Mouse (Mus musculus) brain, embryonic 18.5 days (tissue): ENCODE data around the gene Nr2c1.
A peak's percentile ranks its signal among the peaks of the same experiment; 100 is the strongest.

Experiments
- DNase-seq: peaks from one replicate; pipeline ENCODE4 v3.0.0-alpha.2; 2012; ENCODE audit warnings: low read depth, low spot score

The Nr2c1 gene

DNA sequence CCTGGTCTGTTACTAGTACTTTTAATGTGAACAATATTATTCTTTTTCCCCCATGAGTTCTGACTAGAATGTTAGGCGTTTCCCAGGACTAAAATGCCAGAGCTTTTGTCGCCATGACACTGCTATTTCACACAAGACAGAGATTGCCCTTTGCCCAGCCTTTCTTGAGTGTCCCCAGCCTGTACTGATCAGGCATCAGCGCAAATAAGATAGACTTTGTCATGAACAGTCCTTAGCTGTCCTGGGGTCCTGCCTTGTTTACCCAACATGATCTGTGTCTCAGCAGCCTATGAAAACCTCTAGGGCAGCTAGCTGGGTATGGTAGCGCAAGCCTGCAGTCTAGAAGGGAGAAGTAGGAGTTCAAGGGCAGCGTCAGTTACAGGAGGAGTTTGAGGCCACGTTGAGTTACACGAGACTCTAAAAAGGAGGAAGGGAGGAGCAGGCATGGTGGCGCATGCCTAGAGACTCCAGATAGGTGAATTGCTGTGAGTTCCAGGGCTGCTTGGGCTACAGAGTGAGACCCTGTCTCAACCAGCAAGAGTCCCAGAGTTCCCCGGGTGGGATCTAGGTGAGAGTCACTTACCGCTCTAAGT is 8.8 kb upstream of the Nr2c1 start:
- DNase-seq: no peak

DNA sequence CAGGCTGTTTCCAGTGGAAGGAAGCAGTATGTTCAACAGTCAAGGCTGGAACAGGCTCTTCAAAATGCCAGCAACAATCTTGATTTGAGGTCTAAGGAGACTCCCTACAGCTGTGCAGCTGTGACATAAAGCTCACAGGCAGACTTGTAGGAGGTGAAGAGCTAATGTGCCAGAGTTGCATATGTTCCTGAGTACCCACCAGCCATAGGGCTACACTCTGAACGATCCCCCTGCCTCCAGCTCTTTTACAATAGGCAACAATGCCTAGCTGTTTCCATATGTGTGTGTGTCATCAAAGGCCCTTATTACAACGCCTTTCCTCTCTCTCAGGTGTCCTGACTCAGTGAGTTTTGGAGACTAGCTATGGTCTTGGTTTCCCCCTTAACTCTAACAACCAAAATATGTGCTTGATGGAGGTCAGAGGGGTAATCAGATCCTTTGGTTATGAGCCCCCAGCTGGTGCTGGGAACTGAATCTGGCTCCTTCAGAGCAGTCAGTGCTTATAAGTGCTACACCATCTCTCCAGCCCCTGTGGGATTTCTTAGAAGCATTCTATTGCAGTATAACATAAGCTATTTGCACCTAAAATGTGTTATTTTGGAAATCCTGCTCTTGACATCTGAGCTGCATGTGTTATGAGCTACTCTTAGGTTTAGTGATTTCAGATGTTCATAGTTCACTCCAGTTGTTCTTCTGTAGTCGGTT is 7.4 kb upstream of the Nr2c1 start:
- DNase-seq: no peak

DNA sequence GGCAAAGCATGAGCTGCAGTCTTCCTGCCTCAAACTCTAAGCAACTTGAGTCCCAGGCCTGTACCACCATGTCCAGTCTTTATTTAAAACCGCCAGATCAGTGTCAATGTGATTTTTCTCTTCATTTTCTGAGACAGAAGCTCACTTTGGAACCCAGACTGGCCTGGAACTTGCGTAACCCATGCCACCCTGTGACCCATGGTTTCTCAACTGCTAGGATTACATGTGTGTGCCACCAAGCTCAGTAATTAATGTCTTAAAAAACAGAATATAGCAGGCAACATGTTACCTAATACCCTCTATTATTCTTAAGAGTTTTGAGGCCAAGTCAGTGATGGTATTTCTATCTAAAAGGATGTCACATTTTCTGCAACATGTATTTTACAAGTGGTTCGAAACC is 5.4 kb upstream of the Nr2c1 start:
- DNase-seq: no peak

DNA sequence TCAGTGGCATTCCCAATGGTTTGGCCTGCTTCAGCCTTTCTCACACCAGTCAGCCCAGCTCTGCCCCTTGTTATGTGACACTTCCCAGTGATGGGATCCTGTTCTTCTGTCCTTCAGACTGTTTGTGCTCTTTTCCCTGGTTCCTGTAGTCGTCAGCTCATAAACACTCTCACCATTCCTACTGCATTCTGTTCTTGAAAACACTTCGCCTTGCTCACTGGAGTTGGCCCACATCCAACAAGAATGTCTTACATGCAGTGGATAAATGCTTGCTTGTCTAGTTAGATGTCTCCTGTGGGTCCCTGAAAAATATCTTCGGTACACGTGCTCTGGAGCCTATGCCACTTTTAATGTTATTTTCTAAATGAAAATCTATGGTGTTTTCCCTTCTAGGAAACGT is 3.2 kb upstream of the Nr2c1 start:
- DNase-seq: no peak

DNA sequence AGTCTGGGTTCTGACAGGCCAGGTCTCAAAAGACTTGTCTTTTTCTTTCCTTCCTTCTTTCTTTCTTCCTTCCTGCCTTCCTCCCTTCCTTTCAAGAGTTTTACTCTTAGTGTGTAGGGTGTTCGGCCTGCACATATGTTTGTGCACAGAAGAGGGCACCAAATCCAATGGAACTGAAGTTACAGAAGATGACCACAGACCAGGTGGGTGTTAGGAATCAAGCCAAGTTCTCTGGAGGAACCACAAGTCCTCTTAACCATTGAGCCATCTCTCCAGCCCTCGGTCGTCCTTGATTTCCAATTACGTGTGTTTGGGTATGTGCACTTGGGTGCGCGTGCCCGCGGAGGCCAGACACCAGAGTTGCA is 450 bp upstream of the Nr2c1 start:
- DNase-seq: no peak

DNA sequence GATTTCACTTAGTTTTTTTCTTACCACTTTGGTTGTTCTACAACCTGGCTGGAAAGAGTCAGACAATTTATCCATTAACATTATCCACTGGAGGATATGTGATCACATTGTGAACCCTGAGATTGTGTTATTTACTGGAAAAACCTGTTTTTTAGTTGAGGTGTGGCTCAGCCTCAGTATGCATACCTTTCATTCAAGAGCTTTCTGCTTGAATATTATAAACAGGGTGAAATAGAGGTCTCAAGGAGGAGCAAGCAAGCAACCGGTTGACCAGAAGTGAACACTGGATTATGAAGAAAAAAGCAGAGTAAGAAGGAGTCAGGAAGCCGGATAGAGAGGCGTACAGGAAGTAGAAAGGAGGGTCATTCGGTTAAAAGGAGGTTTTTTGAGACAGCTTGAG is 3.7 kb downstream of the Nr2c1 start:
- no peak for DNase-seq

DNA sequence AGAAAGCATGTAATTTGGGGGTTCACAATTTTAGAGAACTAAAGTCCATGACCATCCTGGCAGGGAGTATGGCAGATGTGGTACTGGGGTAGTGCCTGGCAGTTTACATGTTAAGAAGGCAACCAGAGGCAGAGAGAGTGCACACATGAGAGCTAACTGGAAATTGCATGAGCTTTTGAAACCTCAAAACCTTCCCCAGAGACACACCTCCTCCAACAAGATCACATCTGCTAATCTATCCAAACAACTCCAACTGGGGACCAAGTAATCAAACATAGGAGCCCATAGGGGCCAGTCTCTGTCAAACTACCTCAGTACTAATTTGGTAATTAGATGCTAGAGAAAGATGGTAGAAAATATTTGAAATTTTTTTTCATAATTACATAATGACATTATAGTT is 6.0 kb downstream of the Nr2c1 start:
- no peak for DNase-seq

DNA sequence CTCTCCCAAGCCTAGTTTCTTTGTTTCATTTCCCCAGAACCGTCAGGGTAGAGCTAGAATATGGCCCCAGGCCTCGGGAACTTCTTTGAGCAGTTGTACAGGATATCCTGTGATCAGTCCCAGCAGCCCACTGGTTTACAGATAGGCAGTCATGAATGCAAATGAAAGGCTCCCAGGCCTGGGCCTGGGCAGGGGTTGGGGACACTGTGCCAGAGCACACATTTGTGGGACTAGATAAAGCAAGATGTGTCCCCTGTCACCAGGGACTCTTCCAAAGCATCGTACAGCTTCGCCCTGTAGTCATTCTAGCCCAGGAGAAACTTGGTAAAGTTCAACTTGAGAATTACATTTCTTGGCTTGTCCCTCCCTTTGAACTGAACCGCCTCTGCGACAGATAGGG is 11.1 kb downstream of the Nr2c1 start:
- DNase-seq: no peak

DNA sequence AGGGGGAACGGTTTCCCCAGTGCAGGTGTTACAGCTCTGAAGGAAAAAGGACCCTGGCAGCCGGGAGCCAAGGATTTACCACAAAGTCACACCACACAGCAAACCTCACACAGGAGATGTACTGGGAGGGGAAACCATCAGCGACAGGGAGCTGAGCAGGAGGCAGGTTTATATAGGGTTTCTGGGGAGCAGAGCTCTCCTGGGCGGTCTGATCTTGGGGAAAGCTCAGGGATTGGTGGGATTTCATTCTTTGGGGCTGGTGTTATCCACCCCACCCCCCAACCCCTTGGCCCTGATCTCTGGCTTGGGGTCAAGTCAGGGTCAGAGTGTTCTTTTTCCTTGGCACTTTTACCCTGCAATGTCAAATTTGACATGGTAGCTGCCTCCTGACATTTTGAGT is 11.6 kb downstream of the Nr2c1 start:
- no peak for DNase-seq

DNA sequence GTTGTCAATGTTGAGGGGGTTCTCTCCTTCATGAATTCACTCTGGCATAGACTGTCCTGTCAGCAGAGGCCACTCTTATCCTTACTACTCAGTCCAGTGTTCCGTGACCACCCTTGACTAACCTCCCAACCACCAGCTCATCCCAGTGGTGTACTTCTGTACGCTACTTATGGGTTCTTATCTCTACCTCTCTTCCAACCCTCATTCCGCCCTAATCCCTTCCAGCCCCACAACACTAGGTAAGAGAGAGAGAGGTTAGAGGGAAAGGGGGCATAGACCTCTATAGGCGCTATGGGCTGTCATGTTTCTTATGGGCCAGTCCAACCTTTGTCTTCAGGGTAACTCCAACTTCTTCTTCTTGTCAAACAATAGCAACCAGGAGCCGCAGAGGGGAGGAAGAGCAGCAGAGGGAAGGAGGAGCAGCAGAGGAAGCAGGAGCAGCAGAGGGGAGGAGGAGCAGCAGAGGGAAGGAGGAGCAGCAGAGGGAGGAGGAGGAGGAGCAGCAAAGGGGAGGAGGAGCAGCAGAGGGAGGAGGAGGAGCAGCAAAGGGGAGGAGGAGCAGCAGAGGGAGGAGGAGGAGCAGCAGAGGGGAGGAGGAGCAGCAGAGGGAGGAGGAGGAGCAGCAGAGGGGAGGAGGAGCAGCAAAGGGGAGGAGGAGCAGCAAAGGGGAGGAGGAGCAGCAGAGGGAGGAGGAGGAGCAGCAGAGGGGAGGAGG is 13.4 kb downstream of the Nr2c1 start:
- no peak for DNase-seq

DNA sequence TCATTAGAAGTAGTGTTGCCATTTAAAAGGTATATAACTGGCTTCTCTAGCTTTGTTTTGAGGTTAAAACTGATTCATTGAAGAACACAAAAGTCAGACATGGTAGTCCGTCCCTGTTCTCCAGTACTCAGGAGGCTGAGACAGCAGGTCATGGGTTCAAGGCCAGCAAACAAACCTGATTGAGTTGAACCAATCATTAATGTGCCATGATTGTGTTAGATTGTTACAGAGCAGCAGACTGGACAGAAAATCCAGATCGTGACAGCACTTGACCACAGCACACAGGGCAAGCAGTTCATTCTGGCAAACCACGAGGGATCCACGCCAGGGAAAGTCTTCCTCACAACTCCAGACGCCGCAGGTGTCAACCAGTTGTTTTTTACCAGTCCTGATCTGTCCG is 14.2 kb downstream of the Nr2c1 start:
- DNase-seq: no peak

DNA sequence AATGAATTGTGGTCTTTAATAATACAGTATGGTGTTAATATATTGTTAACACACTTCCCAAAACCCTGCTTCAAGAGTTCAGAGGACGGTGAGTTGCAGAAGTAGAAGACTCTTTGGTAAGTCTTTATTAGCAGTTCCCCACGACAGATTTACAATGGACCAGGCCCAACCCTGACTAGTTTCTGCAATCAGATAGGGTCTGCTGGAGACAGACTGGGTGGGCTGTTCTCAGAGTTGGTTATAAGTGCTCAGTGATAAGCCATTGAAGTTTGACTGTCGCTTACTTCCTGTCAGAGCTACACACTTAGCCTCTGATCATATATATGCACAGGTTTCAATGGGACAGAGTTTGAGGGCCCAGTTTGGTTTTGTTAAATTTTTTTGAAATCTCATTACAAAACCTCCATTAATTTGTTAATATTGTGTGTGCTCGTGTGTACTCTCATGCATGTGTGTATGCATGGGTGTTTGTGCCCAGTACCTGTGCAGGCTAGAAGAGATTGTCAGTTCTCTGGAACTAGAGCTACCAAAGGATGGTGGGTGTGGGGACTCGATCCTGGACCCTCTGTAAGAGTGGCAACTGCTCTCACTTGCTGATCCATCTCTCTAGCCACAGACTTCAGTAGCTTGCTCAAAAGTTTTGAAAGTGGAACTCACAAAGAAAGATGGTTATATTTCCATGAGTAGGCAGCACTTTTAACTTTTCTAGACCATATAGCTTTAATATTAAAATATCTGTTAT is 16.5 kb downstream of the Nr2c1 start:
- DNase-seq: no peak

DNA sequence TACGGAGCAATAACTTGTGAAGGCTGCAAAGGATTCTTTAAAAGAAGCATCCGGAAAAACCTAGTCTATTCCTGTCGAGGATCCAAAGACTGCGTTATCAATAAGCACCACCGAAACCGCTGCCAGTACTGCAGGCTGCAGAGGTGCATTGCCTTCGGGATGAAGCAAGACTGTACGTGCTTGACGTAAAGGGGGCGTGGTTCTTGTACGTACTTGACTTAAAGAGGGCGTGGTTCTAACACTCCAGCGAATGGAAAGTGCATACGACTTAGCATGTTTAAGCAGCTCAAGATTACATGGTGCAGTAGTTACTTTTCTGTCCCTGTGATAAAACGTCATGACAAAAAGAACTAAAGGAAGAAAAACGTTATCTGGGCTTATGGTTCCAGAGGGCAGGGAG is 17.6 kb downstream of the Nr2c1 start:
- DNase-seq: no peak

DNA sequence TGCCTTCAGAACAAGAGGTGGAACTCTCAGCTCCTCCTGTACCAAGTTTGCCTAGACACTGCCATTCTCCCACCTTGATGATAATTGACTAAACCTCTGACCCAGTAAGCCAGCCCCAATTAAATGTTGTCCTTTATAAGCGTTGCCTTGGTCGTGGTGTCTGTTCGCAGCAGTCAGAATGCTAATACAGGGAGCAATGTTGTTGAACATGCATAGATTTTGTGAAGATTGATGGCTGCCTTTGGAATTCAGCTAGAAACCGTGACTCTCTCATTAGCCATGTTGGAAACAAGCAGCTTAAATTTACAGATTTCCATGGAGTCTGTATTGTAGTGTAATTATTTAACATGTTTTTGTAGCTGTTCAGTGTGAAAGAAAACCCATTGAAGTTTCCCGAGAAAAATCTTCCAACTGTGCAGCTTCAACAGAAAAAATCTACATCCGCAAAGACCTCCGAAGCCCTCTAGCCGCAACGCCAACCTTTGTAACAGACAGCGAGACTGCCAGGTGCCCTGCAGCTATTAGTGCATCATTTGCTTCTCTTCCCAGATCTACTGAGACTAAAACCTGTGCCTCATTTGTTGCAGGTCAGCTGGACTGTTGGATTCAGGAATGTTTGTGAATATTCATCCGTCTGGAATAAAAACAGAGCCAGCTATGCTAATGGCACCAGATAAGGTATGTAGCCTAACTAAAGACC is 19.4 kb downstream of the Nr2c1 start:
- no peak for DNase-seq

DNA sequence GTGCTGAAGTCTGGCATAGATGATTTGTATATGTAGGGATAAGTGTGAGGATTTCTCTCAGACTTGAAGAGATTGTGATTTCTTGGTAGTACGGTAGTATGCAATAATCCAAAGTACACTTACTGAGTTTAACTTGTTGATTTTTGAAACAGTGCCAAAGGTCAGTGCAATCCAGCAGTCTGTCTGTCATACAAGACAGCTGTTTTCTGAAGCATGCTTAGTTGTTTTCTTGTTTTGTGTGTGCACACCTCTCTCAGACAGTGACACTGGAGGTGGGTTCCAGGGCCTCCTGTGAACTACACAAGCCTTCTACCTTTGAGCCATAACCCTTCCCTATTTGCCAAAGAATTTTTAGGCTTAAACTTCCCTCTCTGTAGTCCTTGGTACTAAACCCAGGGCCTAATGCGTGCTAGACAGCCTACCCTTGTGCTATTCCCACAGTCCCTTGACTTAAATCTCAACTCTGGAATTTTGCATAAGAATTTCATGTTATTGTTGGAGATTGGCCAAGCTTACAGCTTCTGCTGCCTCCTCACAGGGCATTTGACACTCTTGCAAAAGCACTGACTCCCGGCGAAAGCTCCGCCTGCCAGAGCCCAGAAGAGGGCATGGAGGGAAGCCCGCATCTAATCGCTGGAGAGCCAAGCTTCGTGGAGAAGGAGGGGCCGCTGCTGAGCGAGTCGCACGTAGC is 23.8 kb downstream of the Nr2c1 start:
- no peak for DNase-seq

DNA sequence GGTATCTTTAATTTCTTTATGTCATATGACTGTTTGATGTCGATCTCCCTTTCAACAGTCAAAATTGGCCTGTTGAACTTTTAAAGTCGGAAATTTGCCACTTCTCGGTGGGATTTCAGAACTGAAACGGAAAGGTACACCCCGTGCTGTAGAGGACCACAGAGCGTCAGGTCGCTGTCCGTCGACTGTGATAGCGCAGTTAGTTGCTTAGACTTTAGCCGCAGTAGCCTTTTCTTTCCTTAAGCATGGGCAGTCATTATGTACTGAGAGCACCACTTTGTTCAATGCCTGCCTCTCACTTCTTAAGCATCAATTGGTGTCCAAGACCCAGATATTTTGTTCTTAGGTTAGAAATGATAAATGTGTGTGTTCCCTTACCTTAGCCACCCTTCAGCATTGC is 24.3 kb downstream of the Nr2c1 start:
- no peak for DNase-seq

DNA sequence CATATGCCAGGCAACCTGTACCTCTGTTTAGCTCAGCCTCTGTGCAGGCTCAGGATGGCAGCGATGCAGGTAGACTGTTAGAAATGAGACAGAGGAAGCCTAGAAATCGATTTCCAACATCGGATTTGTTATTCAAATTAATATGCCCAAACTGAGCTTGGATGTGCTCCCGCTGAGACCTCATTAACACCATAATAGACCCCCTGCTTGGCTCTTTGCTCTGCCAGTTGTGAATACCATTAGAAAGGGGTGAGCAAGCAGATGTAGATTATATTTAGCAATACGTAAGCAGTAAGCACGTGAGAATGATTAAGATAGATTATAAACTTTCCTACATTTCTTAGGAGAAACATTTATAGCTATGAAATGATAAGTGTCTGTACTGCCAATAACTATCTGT is 24.9 kb downstream of the Nr2c1 start:
- no peak for DNase-seq

DNA sequence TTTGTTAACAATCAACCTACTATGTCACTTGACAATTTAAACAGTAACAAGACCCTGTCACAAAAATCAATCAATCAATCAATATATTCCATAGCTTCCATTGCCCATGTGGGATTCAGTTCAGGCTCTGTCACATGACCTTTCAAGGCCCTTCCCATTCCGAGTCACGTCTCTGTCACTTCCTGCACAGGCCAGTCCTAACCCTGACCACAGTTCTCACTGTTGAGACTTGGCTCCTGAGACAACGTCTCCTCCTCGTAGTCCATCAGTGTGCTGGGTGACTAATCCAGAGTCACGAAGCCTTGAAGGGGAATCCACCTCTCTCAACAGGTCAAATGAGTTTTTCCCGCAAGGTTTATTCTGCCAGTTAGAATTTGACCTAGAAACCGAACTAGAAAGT is 26.8 kb downstream of the Nr2c1 start:
- DNase-seq: no peak

DNA sequence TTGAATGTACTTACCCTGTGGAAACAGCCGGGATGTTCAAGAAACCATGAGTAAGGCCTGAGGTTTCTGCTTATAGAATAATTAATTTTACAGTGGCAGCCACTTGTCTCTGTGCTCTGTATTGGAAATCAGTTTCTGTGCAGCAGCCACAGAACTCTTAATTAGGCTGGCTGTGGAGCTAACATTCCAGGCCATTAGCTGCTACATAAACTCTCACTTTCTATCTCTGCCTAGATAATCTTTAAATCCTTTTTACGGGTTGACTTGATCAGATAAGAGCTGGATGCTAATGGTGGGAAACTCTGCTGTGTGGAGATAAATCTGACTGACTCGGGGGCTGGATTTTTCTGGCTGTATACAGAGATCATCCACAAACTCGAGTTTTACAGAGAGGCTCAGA is 35.4 kb downstream of the Nr2c1 start:
- no peak for DNase-seq

DNA sequence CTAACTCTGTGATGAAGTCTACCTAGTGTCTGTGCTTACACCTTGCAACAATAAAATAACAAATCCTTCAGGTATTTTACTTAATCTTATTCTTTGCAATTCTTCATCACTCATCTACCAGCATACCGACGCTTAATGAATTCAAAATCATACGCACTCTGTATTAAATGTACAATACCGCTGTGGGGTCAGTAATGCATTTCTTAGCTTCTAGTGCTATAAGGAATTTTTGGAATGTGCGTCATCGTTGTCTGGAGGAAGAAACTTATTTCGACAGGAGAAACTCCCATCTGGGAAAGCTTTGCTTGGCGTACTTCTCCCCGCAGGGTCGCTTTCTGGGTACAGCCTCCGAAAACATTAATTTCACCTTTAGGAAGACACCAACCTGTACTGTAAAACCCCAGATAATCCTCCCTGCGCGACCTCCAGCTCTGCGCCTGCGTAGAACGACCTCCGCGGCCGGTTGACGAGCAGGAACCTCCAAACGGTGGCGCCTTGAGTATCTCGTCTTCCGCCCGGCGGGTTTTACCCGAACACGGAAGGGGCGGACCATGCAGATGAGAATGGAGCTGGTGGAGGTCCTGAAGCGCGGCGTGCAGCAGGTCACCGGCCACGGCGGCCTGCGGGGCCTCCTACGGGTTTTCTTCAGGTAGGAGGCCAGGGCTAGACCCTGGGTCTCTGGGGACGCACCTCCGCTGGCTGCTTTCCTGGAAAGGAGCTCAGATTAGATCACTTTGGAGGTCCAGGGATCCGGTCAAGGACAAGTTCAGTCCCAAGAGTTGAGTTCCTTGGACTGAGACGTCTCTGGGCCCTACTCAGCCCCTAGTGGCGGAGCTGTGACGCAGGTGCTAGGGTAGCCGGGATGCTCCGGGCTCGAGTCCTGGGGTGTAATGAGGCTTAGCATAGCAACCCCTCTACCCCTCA is 50.9 kb downstream of the Nr2c1 start, which contains the start of gene Ndufa12:
TSS of gene Ndufa12 (plus strand) at position 239 of the 924 bp plus-strand sequence.
- DNase-seq: peak; percentile 79
